Mouse (Mus musculus): ENCODE results near the gene Cpne4.

Gene Cpne4

GRCm38 (mm10) chr9:104546986-104547385 is at the start of gene Cpne4:
Gene Cpne4 (plus strand): TSS chr9:104547286.
- DNase-seq (ENCODE audit: low spot score), result no peak

- DNase-seq (ENCODE audit: low spot score), result no peak
Measured at GRCm38 (mm10) chr9:104515187-104515586, 31.9 kb upstream of the Cpne4 start.

GRCm38 (mm10) chr9:104535508-104535907 is 11.6 kb upstream of the Cpne4 start:
- no peak for DNase-seq (ENCODE audit: low spot score)

GRCm38 (mm10) chr9:104565815-104566214 is 18.7 kb downstream of the Cpne4 start:
- no peak for DNase-seq (ENCODE audit: low spot score)

GRCm38 (mm10) chr9:104566468-104566867 is 19.4 kb downstream of the Cpne4 start:
- no peak for DNase-seq (ENCODE audit: low spot score)

GRCm38 (mm10) chr9:104567096-104567495 is 20.0 kb downstream of the Cpne4 start:
- no peak for DNase-seq (ENCODE audit: low spot score)

GRCm38 (mm10) chr9:104569480-104570167 is 22.5 kb downstream of the Cpne4 start:
- peak; percentile 75 for DNase-seq (ENCODE audit: low spot score)

GRCm38 (mm10) chr9:104572856-104573255 is 25.8 kb downstream of the Cpne4 start:
- DNase-seq (ENCODE audit: low spot score), result no peak

- DNase-seq (ENCODE audit: low spot score), result peak; percentile 28
Measured at GRCm38 (mm10) chr9:104574476-104574875, 27.4 kb downstream of the Cpne4 start.

- DNase-seq (ENCODE audit: low spot score), result no peak
Measured at GRCm38 (mm10) chr9:104581921-104582624, 35.0 kb downstream of the Cpne4 start.

GRCm38 (mm10) chr9:104582675-104583074 is 35.6 kb downstream of the Cpne4 start:
- DNase-seq (ENCODE audit: low spot score), result no peak

- DNase-seq (ENCODE audit: low spot score), result no peak
Measured at GRCm38 (mm10) chr9:104594550-104594949, 47.5 kb downstream of the Cpne4 start.

GRCm38 (mm10) chr9:104594979-104595378 is 47.9 kb downstream of the Cpne4 start:
- DNase-seq (ENCODE audit: low spot score), result no peak

GRCm38 (mm10) chr9:104612523-104612922 is 65.4 kb downstream of the Cpne4 start:
- no peak for DNase-seq (ENCODE audit: low spot score)

GRCm38 (mm10) chr9:104616691-104617090 is 69.6 kb downstream of the Cpne4 start:
- DNase-seq (ENCODE audit: low spot score), result no peak

- no peak for DNase-seq (ENCODE audit: low spot score)
Measured at GRCm38 (mm10) chr9:104623564-104623963, 76.5 kb downstream of the Cpne4 start.

GRCm38 (mm10) chr9:104627816-104628215 is 80.7 kb downstream of the Cpne4 start:
- DNase-seq (ENCODE audit: low spot score), result no peak

GRCm38 (mm10) chr9:104629282-104629681 is 82.2 kb downstream of the Cpne4 start:
- DNase-seq (ENCODE audit: low spot score), result no peak

- no peak for DNase-seq (ENCODE audit: low spot score)
Measured at GRCm38 (mm10) chr9:104646348-104646994, 99.4 kb downstream of the Cpne4 start.

GRCm38 (mm10) chr9:104652691-104653261 is 105.7 kb downstream of the Cpne4 start:
- DNase-seq (ENCODE audit: low spot score), result no peak

- DNase-seq (ENCODE audit: low spot score), result no peak
Measured at GRCm38 (mm10) chr9:104659758-104660157, 112.7 kb downstream of the Cpne4 start.

- DNase-seq (ENCODE audit: low spot score), result no peak
Measured at GRCm38 (mm10) chr9:104676665-104677064, 129.6 kb downstream of the Cpne4 start.

- DNase-seq (ENCODE audit: low spot score), result no peak
Measured at GRCm38 (mm10) chr9:104678571-104678970, 131.5 kb downstream of the Cpne4 start.

Measured in testis, postnatal 14 days (tissue).